Mouse (Mus musculus) liver, embryonic 14.5 days (tissue): ENCODE measurements around the gene Eftud2.

Experiments used
- CTCF ChIP-seq: IDR thresholded peaks from 2 replicates; pipeline ENCODE4 v1.5.1; 2016; ENCODE audit warnings: antibody characterized with exemption, low read depth, control low read depth
- EP300 ChIP-seq: IDR thresholded peaks from 2 replicates; pipeline ENCODE4 v1.6.1; 2016; ENCODE audit warnings: antibody characterized with exemption, low read depth

DNA sequence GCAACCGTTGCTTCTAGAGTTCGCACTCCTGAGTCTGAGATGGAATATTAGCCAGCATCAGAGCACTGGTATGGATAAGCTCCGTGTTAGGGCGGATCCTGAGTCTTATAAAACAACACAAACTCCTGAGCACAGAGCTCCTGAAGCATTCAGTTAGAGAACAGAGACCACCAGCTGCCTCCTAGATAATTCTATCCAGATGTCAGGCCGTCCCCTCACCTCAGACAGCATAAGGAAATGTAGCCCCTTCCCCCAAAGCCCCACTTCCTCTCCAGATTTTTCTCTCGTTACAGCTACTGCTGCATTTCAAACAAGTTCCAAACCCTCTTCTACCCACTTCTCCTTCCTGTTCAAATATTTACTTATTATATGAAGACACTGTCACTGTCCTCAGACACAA lies 24.8 kb downstream of the Eftud2 start:
- TF ChIP-seq CTCF (no peak), EP300 (no peak)
